Mouse (Mus musculus) megakaryocyte, embryonic 14.5 days (primary cell): ENCODE measurements at regions not wholly inside any gene's neighbourhood (a gene's known extent, or its start where the extent isn't known, plus 50 kb on each side); places are given as distances from the start of the nearest gene placed in this dataset.

Experiments used
- FLI1 ChIP-seq: IDR thresholded peaks from 2 replicates; pipeline ENCODE4 v1.6.1; 2012; ENCODE audit warnings: low read length, inconsistent platforms, mixed read lengths
- GATA1 ChIP-seq: IDR thresholded peaks from 3 replicates; pipeline ENCODE4 v1.6.1; 2012; ENCODE audit warnings: mixed read lengths, low read length, inconsistent platforms, borderline replicate concordance

GRCm38 (mm10) chr9:91004214-91004613 is 358.0 kb upstream of the Zic4 start:
- no peak for TF ChIP-seq GATA1
- TF ChIP-seq FLI1 = no peak
